Mouse (Mus musculus) MEL (cell line): ENCODE data around the gene Olfr1311.

Experiments
- CHD1 ChIP-seq: IDR thresholded peaks from 2 replicates; pipeline ENCODE4 v1.6.1; 2012; ENCODE audit warnings: low read depth, mild to moderate bottlenecking, inconsistent platforms, low read length, improper control_type of control experiment
- CTCF ChIP-seq, 3 experiments: IDR thresholded peaks in 2 of 3; conservative IDR thresholded peaks in 1 of 3; 2 replicates each; pipeline ENCODE4 v1.5.1; 2011 to 2012; ENCODE audit warnings: low read length in 3 of 3, low read depth in 2 of 3, mild to moderate bottlenecking in 2 of 3, improper control_type of control experiment in 1 of 3, inconsistent platforms in 1 of 3, mixed read lengths in 1 of 3, moderate library complexity in 1 of 3; ENCODE audit not compliant: control insufficient read depth in 1 of 3, insufficient read depth in 1 of 3, poor library complexity in 1 of 3, severe bottlenecking in 1 of 3
- E2F4 ChIP-seq: IDR thresholded peaks from 2 replicates; pipeline ENCODE4 v1.6.1; 2011; ENCODE audit warnings: low read depth, low read length, improper control_type of control experiment, borderline replicate concordance
- ELF1 ChIP-seq: IDR thresholded peaks from 2 replicates; pipeline ENCODE4 v1.6.1; 2014; ENCODE audit warnings: low read depth, mild to moderate bottlenecking, inconsistent platforms, low read length, improper control_type of control experiment, moderate library complexity
- EP300 ChIP-seq, 2 experiments: IDR thresholded peaks; 2 replicates each; pipeline ENCODE4 v1.6.1; 2011; ENCODE audit warnings: improper control_type of control experiment in 2 of 2, low read length in 2 of 2, low read depth in 1 of 2, mild to moderate bottlenecking in 1 of 2
- GABPA ChIP-seq: IDR thresholded peaks from 2 replicates; pipeline ENCODE4 v1.6.1; 2012; ENCODE audit warnings: low read depth, mild to moderate bottlenecking, inconsistent platforms, low read length, improper control_type of control experiment, moderate library complexity
- KAT2A ChIP-seq: conservative IDR thresholded peaks from 2 replicates; pipeline ENCODE4 v1.6.1; 2012; ENCODE audit warnings: low read depth, low read length, improper control_type of control experiment, inconsistent platforms
- POLR2A ChIP-seq, 2 experiments: IDR thresholded peaks; 2 replicates each; pipeline ENCODE4 v1.6.1; 2011 to 2012; ENCODE audit warnings: low read length in 2 of 2, mild to moderate bottlenecking in 2 of 2, control low read depth in 1 of 2, improper control_type of control experiment in 1 of 2, low read depth in 1 of 2, moderate library complexity in 1 of 2; ENCODE audit not compliant: control insufficient read depth in 1 of 2, insufficient read depth in 1 of 2, poor library complexity in 1 of 2
- POLR2AphosphoS5 ChIP-seq: IDR thresholded peaks from 2 replicates; pipeline ENCODE4 v1.6.1; 2012; ENCODE audit warnings: low read depth, borderline replicate concordance, mild to moderate bottlenecking, inconsistent platforms, low read length, moderate library complexity, mixed read lengths
- RCOR1 ChIP-seq: IDR thresholded peaks from 2 replicates; pipeline ENCODE4 v1.6.1; 2012; ENCODE audit warnings: low read depth, mild to moderate bottlenecking, inconsistent platforms, low read length, improper control_type of control experiment
- TCF12 ChIP-seq: IDR thresholded peaks from 2 replicates; pipeline ENCODE4 v1.6.1; 2014; ENCODE audit warnings: low read depth, mild to moderate bottlenecking, inconsistent platforms, low read length, improper control_type of control experiment, moderate library complexity
- ZC3H11A ChIP-seq: IDR thresholded peaks from 2 replicates; pipeline ENCODE4 v1.6.1; 2012; ENCODE audit warnings: low read depth, mild to moderate bottlenecking, inconsistent platforms, low read length, improper control_type of control experiment

GRCm38 (mm10) chr2:112014900-112015299 is 9.3 kb downstream of the Olfr1311 start:
- TF ChIP-seq POLR2AphosphoS5 (no peak), ELF1 (no peak), POLR2A (IDR thresholded peaks at IDR 0.05; ENCODE audit: control insufficient read depth in 1 of 2, insufficient read depth in 1 of 2, low read depth in 1 of 2, low read length in 2 of 2, poor library complexity in 1 of 2) (no peak), CHD1 (no peak), CTCF (IDR thresholded peaks at IDR 0.05 in 2 of 3, conservative IDR thresholded peaks at IDR 0.05 in 1 of 3; ENCODE audit: control insufficient read depth in 1 of 3, insufficient read depth in 1 of 3, low read depth in 2 of 3, low read length in 3 of 3, poor library complexity in 1 of 3, severe bottlenecking in 1 of 3) (no peak), ZC3H11A (no peak), TCF12 (no peak), KAT2A (no peak), EP300 (IDR thresholded peaks at IDR 0.05; ENCODE audit: low read depth in 1 of 2, low read length in 2 of 2) (no peak), RCOR1 (no peak), GABPA (no peak), E2F4 (no peak)
